Mouse (Mus musculus) pancreas, adult 10 weeks (tissue): ENCODE results near the gene Serpine3. TPM values are rescaled to one million over a fixed set of nuclear protein-coding genes. Genes with fewer than 3 reads are reported as not detected.

Experiments used
- polyA plus RNA-seq: library from polyadenylated mRNA; stranded (reverse); fragments of 350-450 nt; fragmentation: Illumina TruSeq; extraction: RNeasy Lipid Tissue Mini Kit (QIAGEN cat#74804); gene quantifications from one replicate; pipeline ENCODE4 v1.2.3, GENCODE M21; 2015; ENCODE audit warnings: low read depth, low replicate concordance; ENCODE audit not compliant: insufficient read depth

The Serpine3 gene
- polyA plus RNA-seq = not detected

DNA sequence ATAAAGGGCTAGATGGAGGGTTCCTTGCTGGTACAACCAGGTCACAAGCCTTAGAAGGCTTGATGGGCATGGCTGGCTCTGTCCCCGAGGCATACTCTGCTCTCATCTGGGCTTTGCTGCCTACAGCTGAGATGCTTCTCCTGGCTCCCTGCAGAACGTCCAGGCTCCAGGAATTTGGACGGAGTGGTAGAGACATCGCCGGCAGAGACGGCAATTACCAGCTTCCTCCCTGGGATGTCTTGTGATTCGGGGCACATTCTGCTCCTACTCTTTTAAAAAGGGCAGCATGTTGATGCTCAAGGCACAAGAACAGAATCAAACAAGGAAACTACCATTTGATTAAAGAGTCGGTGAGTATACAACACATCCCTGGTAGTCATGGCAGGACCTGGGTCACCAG lies at the start of gene Serpine3:
Gene Serpine3, plus strand, starts transcription at position 301 of the 400 bp plus-strand sequence.

Other genes starting within 250 kb of the Serpine3 start
- gene Gucy1b2, start 207.4 kb upstream of the Serpine3 start, polyA plus RNA-seq = not detected
- 2.6 TPM for gene Fam124a, start 107.9 kb upstream of the Serpine3 start, polyA plus RNA-seq
- not detected for gene Gm4131, start 96.7 kb upstream of the Serpine3 start, polyA plus RNA-seq
- 6.1 TPM for gene Ints6, start 97.5 kb downstream of the Serpine3 start, polyA plus RNA-seq
- 3.5 TPM for gene Wdfy2, start 174.0 kb downstream of the Serpine3 start, polyA plus RNA-seq